Mouse (Mus musculus): ENCODE data around the gene Vsnl1.

GRCm38 (mm10) chr12:11395470-11395869 lies 40.9 kb downstream of the Vsnl1 start:
- TF ChIP-seq TAL1 (IDR thresholded peaks at IDR 0.05; ENCODE audit: low read length), result no peak
- TF ChIP-seq POLR2A (IDR thresholded peaks at IDR 0.05; ENCODE audit: control insufficient read depth in 1 of 2, insufficient read depth in 1 of 2, low read depth in 1 of 2, low read length in 2 of 2, poor library complexity in 1 of 2), result no peak
- no peak for TF ChIP-seq USF1 (IDR thresholded peaks at IDR 0.05; ENCODE audit: low read depth, low read length)
- TF ChIP-seq RCOR1 (IDR thresholded peaks at IDR 0.05; ENCODE audit: low read depth, low read length), result no peak
- TF ChIP-seq CTCF (IDR thresholded peaks at IDR 0.05 in 2 of 3, conservative IDR thresholded peaks at IDR 0.05 in 1 of 3; ENCODE audit: control insufficient read depth in 1 of 3, insufficient read depth in 1 of 3, low read depth in 2 of 3, low read length in 3 of 3, poor library complexity in 1 of 3, severe bottlenecking in 1 of 3), result no peak
- TF ChIP-seq ELF1 (IDR thresholded peaks at IDR 0.05; ENCODE audit: low read depth, low read length), result no peak
- TF ChIP-seq USF2 (IDR thresholded peaks at IDR 0.05; ENCODE audit: borderline replicate concordance in 1 of 2, insufficient read depth in 1 of 2, low read depth in 1 of 2, low read length in 2 of 2), result no peak
